Comparison of ENCODE assay signal across 15 mouse cellular contexts in the genomic region with DNA sequence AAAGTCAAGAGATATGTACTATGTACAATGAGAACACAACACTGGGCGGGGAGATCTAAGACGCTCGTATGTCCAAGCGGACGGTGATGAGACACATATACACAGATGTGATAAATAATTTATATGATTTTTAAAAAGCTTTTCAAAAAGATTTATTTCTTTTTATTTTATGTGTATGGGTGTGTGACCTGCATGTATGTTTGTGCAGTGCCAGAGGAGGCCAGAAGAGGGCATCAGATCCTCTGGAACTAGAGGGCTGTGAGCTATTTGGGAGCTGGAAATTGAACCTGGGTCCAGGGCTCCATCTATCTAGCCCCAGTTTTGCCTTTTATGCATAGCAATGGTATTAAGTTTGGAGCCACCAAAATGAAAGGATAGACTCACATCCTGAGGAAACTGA. TPM values are rescaled to one million over a fixed set of nuclear protein-coding genes. Genes with fewer than 3 reads are reported as not detected.
DNase-seq lines count a peak whose midpoint lies in the region; ATAC-seq and TF ChIP-seq lines count a peak whose summit lies in the region.
"Had no signal": no experiment of that assay in that cellular context is flagged by ENCODE, and none has a peak within 500 bp of the region (broad histone marks: within the 10 kb centered on the region; RNA-seq: fewer than 3 reads in every experiment).

No protein-coding gene starts in this region.

- no peak for ATAC-seq in hindbrain, postnatal 0 days
- no peak for ATAC-seq in hindbrain, embryonic 14.5 days (ENCODE audit: low FRiP score)
- ATAC-seq: intestine, embryonic 15.5 days; midbrain, embryonic 16.5 days had no signal

- 96% methylated on average over 5 of the region's 5 CpGs for WGBS in hindbrain, postnatal 0 days
- 97% methylated on average over 5 of the region's 5 CpGs for WGBS in hindbrain, embryonic 14.5 days
- 100% methylated on average over 5 of the region's 5 CpGs for WGBS in thymus, adult 2 months
- WGBS in bone marrow, adult 2 months = 95% methylated on average over 5 of the region's 5 CpGs

- no peak for TF ChIP-seq POLR2A in thymus, adult 2 months (IDR thresholded peaks at IDR 0.05; ENCODE audit: control insufficient read depth, extremely low read depth, insufficient read depth, low read length, poor library complexity)
- no peak for TF ChIP-seq POLR2A in bone marrow, adult 2 months (IDR thresholded peaks at IDR 0.05; ENCODE audit: borderline replicate concordance, control insufficient read depth, low read depth, low read length)

- no peaks in the 10 kb centered on the region for H3K4me1 ChIP-seq in hindbrain, postnatal 0 days (ENCODE audit: insufficient read depth, low read length)
- no peaks in the 10 kb centered on the region for H3K4me1 ChIP-seq in hindbrain, embryonic 14.5 days (replicated peaks; ENCODE audit: control insufficient read depth, insufficient read depth, low read length)
- no peaks in the 10 kb centered on the region for H3K4me1 ChIP-seq in thymus, adult 2 months (replicated peaks; ENCODE audit: control insufficient read depth, insufficient read depth, low read length)
- no peaks in the 10 kb centered on the region for H3K4me1 ChIP-seq in bone marrow, adult 2 months (ENCODE audit: control insufficient read depth, insufficient read depth, low read length)
- H3K4me1 ChIP-seq: embryonic facial prominence, embryonic 15.5 days; intestine, embryonic 15.5 days; liver, embryonic 15.5 days had no signal

- peak; percentile 38 for TF ChIP-seq CTCF in hindbrain, postnatal 0 days (IDR thresholded peaks at IDR 0.05; ENCODE audit: low read depth)
- TF ChIP-seq CTCF in thymus, adult 2 months (IDR thresholded peaks at IDR 0.05; ENCODE audit: borderline replicate concordance, control insufficient read depth, extremely low read depth, insufficient read depth, low read length, poor library complexity) = no peak
- TF ChIP-seq CTCF in bone marrow, adult 2 months (IDR thresholded peaks at IDR 0.05; ENCODE audit: control insufficient read depth, insufficient read depth, low read length) = peak; percentile 37; the same call in 1 of the 2 replicates

- no peak for DNase-seq in hindbrain, postnatal 0 days (ENCODE audit: low spot score)
- DNase-seq in hindbrain, embryonic 14.5 days (ENCODE audit: low spot score) = no peak
- DNase-seq in thymus, adult 2 months = peak; percentile 16
- no peak for DNase-seq in thymus, postnatal 0 days (ENCODE audit: low spot score)
- DNase-seq in thymus, postnatal 4 days = peak; percentile 52
- DNase-seq in layer of hippocampus, postnatal 10 days (ENCODE audit: low spot score in 2 of 2) = no peak
- DNase-seq in cerebellum, adult 11-12 months = no peak
- DNase-seq: layer of hippocampus, adult 9-11 months had no signal

- no peaks in the 10 kb centered on the region for H3K27me3 ChIP-seq in hindbrain, postnatal 0 days (ENCODE audit: insufficient read depth, low read length)
- H3K27me3 ChIP-seq in hindbrain, embryonic 14.5 days (ENCODE audit: control insufficient read depth, insufficient read depth, low read length) = no peaks in the 10 kb centered on the region
- H3K27me3 ChIP-seq in thymus, adult 2 months (ENCODE audit: control insufficient read depth, insufficient read depth, low read length) = no peaks in the 10 kb centered on the region
- H3K27me3 ChIP-seq: embryonic facial prominence, embryonic 15.5 days; intestine, embryonic 15.5 days; liver, embryonic 15.5 days had no signal

- H3K36me3 ChIP-seq in hindbrain, postnatal 0 days (ENCODE audit: insufficient read depth, low read length) = peaks cover 36% of the 10 kb centered on the region
- H3K36me3 ChIP-seq in hindbrain, embryonic 14.5 days (replicated peaks; ENCODE audit: control insufficient read depth, insufficient read depth) = peaks cover 77% of the 10 kb centered on the region
- H3K36me3 ChIP-seq in thymus, adult 2 months (ENCODE audit: control insufficient read depth, insufficient read depth, low read length) = peaks cover 39% of the 10 kb centered on the region

- no peak overlapping the region for H3K27ac ChIP-seq in hindbrain, postnatal 0 days
- no peak overlapping the region for H3K27ac ChIP-seq in hindbrain, embryonic 14.5 days
- no peak overlapping the region for H3K27ac ChIP-seq in thymus, adult 2 months (ENCODE audit: control insufficient read depth, insufficient read depth, low read length)
- H3K27ac ChIP-seq in bone marrow, adult 2 months (ENCODE audit: control insufficient read depth, insufficient read depth, low read depth, low read length, poor library complexity) = no peak overlapping the region
- H3K27ac ChIP-seq: embryonic facial prominence, embryonic 15.5 days; intestine, embryonic 15.5 days; liver, embryonic 15.5 days had no signal

- no peak overlapping the region for H3K4me3 ChIP-seq in hindbrain, postnatal 0 days (ENCODE audit: low read length)
- H3K4me3 ChIP-seq in hindbrain, embryonic 14.5 days (replicated peaks; ENCODE audit: low read length) = no peak overlapping the region
- H3K4me3 ChIP-seq in thymus, adult 2 months (ENCODE audit: control insufficient read depth, insufficient read depth, low read length) = no peak overlapping the region
- H3K4me3 ChIP-seq in bone marrow, adult 2 months (replicated peaks; ENCODE audit: control insufficient read depth, low read depth, low read length) = no peak overlapping the region
- H3K4me3 ChIP-seq: embryonic facial prominence, embryonic 15.5 days; intestine, embryonic 15.5 days; liver, embryonic 15.5 days had no signal

- no peak overlapping the region for H3K9ac ChIP-seq in hindbrain, postnatal 0 days (replicated peaks; ENCODE audit: low read length)
- H3K9ac ChIP-seq in hindbrain, embryonic 14.5 days = no peak overlapping the region
- H3K9ac ChIP-seq: embryonic facial prominence, embryonic 15.5 days; intestine, embryonic 15.5 days; liver, embryonic 15.5 days had no signal

- H3K9me3 ChIP-seq in hindbrain, postnatal 0 days (ENCODE audit: low read length) = no peaks in the 10 kb centered on the region
- no peaks in the 10 kb centered on the region for H3K9me3 ChIP-seq in hindbrain, embryonic 14.5 days (ENCODE audit: control insufficient read depth, low read length)
- H3K9me3 ChIP-seq: embryonic facial prominence, embryonic 15.5 days; intestine, embryonic 15.5 days; liver, embryonic 15.5 days had no signal

- H3K4me2 ChIP-seq in hindbrain, postnatal 0 days (ENCODE audit: low read depth, low read length) = no peak overlapping the region
- H3K4me2 ChIP-seq in hindbrain, embryonic 14.5 days (replicated peaks) = no peak overlapping the region
- H3K4me2 ChIP-seq: embryonic facial prominence, embryonic 15.5 days; intestine, embryonic 15.5 days; liver, embryonic 15.5 days had no signal

RNA-seq across cellular contexts. Expression of a gene that starts 17.3 kb away (rescaled TPM):
- 27.6 and 44.9 TPM in 2 replicates for total RNA-seq in hindbrain, postnatal 0 days (2014; rRNA removed)
- 7.3 and 7.4 TPM in 2 replicates for polyA plus RNA-seq in hindbrain, postnatal 0 days (2015; fragmentation: Nextera tagmentation; extraction: Ambion mirVana)
- polyA plus RNA-seq in hindbrain, embryonic 14.5 days (2014; fragmentation: Nextera tagmentation; extraction: Ambion mirVana) = 10.3 and 11.6 TPM in 2 replicates
- 56.7 and 58.9 TPM in 2 replicates for polyA plus RNA-seq in thymus, adult 2 months (2012; rRNA removed)
- 9.3 and 13.5 TPM in 2 replicates for polyA plus RNA-seq in thymus, postnatal 0 days (2015; fragmentation: Nextera tagmentation; extraction: Ambion mirVana)
- 5.2 and 5.7 TPM in 2 replicates for polyA plus RNA-seq in bone marrow, adult 2 months (2011; ENCODE audit: insufficient read depth, insufficient read length, low replicate concordance, missing spikeins)
- total RNA-seq in layer of hippocampus, postnatal 10 days (2021) = 10 to 100 TPM; 20.1 to 26.2 TPM

RNA-seq across cellular contexts. Expression of a gene that starts 27.7 kb away (rescaled TPM):
- not detected in 2 replicates for total RNA-seq in hindbrain, postnatal 0 days (2014; rRNA removed)
- not detected in 2 replicates for polyA plus RNA-seq in hindbrain, postnatal 0 days (2015; fragmentation: Nextera tagmentation; extraction: Ambion mirVana)
- polyA plus RNA-seq in hindbrain, embryonic 14.5 days (2014; fragmentation: Nextera tagmentation; extraction: Ambion mirVana) = not detected in 2 replicates
- not detected in 2 replicates for polyA plus RNA-seq in thymus, adult 2 months (2012; rRNA removed)
- polyA plus RNA-seq in thymus, postnatal 0 days (2015; fragmentation: Nextera tagmentation; extraction: Ambion mirVana) = not detected in 2 replicates
- not detected in 2 replicates for polyA plus RNA-seq in bone marrow, adult 2 months (2011; ENCODE audit: insufficient read depth, insufficient read length, low replicate concordance, missing spikeins)
- not detected for total RNA-seq in layer of hippocampus, postnatal 10 days (2021)
- total RNA-seq: adrenal gland, postnatal 36 days had no signal
- polyA plus RNA-seq: embryonic facial prominence, embryonic 15.5 days; heart, embryonic 14.5 days; intestine, embryonic 15.5 days; liver, embryonic 15.5 days; midbrain, embryonic 16.5 days had no signal

RNA-seq across cellular contexts. Expression of a gene that starts 29.6 kb away (rescaled TPM):
- 38.5 and 40.9 TPM in 2 replicates for total RNA-seq in hindbrain, postnatal 0 days (2014; rRNA removed)
- 46.6 and 47.4 TPM in 2 replicates for polyA plus RNA-seq in hindbrain, postnatal 0 days (2015; fragmentation: Nextera tagmentation; extraction: Ambion mirVana)
- polyA plus RNA-seq in hindbrain, embryonic 14.5 days (2014; fragmentation: Nextera tagmentation; extraction: Ambion mirVana) = 102 and 109 TPM in 2 replicates
- 2.1 and 3.4 TPM in 2 replicates for polyA plus RNA-seq in thymus, adult 2 months (2012; rRNA removed)
- 7.4 and 8.9 TPM in 2 replicates for polyA plus RNA-seq in thymus, postnatal 0 days (2015; fragmentation: Nextera tagmentation; extraction: Ambion mirVana)
- polyA plus RNA-seq in bone marrow, adult 2 months (2011; ENCODE audit: insufficient read depth, insufficient read length, low replicate concordance, missing spikeins) = not detected in 2 replicates
- 10 to 100 TPM; 14.9 to 15.2 TPM for total RNA-seq in layer of hippocampus, postnatal 10 days (2021)

RNA-seq across cellular contexts. Expression of a gene that starts 54.0 kb away (rescaled TPM):
- 9.1 and 14.8 TPM in 2 replicates for total RNA-seq in hindbrain, postnatal 0 days (2014; rRNA removed)
- 15.6 and 18.0 TPM in 2 replicates for polyA plus RNA-seq in hindbrain, postnatal 0 days (2015; fragmentation: Nextera tagmentation; extraction: Ambion mirVana)
- 13.1 and 14.9 TPM in 2 replicates for polyA plus RNA-seq in hindbrain, embryonic 14.5 days (2014; fragmentation: Nextera tagmentation; extraction: Ambion mirVana)
- 4.6 and 5.2 TPM in 2 replicates for polyA plus RNA-seq in thymus, adult 2 months (2012; rRNA removed)
- polyA plus RNA-seq in thymus, postnatal 0 days (2015; fragmentation: Nextera tagmentation; extraction: Ambion mirVana) = 12.0 and 14.0 TPM in 2 replicates
- 11.1 and 29.6 TPM in 2 replicates for polyA plus RNA-seq in bone marrow, adult 2 months (2011; ENCODE audit: insufficient read depth, insufficient read length, low replicate concordance, missing spikeins)
- 10 to 100 TPM; 27.5 to 35.0 TPM for total RNA-seq in layer of hippocampus, postnatal 10 days (2021)

RNA-seq across cellular contexts. Expression of a gene that starts 54.1 kb away (rescaled TPM):
- 1.2 and 2.7 TPM in 2 replicates for total RNA-seq in hindbrain, postnatal 0 days (2014; rRNA removed)
- 3.2 and 4.4 TPM in 2 replicates for polyA plus RNA-seq in hindbrain, postnatal 0 days (2015; fragmentation: Nextera tagmentation; extraction: Ambion mirVana)
- 3.6 and 5.0 TPM in 2 replicates for polyA plus RNA-seq in hindbrain, embryonic 14.5 days (2014; fragmentation: Nextera tagmentation; extraction: Ambion mirVana)
- 8.1 and 17.6 TPM in 2 replicates for polyA plus RNA-seq in thymus, adult 2 months (2012; rRNA removed)
- 20.3 and 20.4 TPM in 2 replicates for polyA plus RNA-seq in thymus, postnatal 0 days (2015; fragmentation: Nextera tagmentation; extraction: Ambion mirVana)
- polyA plus RNA-seq in bone marrow, adult 2 months (2011; ENCODE audit: insufficient read depth, insufficient read length, low replicate concordance, missing spikeins) = 5.5 and 10.6 TPM in 2 replicates
- total RNA-seq in layer of hippocampus, postnatal 10 days (2021) = 1 to 10 TPM; 1.6 to 2.2 TPM

Comparison
In these comparisons a context has a peak if more than half of its experiments do, and no peak if none do; other contexts are left out.
1. DNase-seq: peak in thymus, adult 2 months (single experiment) and thymus, postnatal 4 days (single experiment); none in hindbrain, postnatal 0 days (single experiment), hindbrain, embryonic 14.5 days (single experiment), thymus, postnatal 0 days (single experiment), layer of hippocampus, postnatal 10 days (0 of 2) and cerebellum, adult 11-12 months (single experiment).